Mouse (Mus musculus) hindbrain, postnatal 0 days (tissue): Measurements from ENCODE around the gene Mapk1ip1l. TPM values are rescaled to one million over a fixed set of nuclear protein-coding genes. Genes with fewer than 3 reads are reported as not detected.

Experiments used
- ATAC-seq: fragments of 200-750 bp; cut with Nextera tagmentation; 2 replicates; pipeline ENCODE4 v1.8.0; 2017; ENCODE audit warnings: mild to moderate bottlenecking, moderate TSS enrichment, moderate library complexity
- DNase-seq: peaks from one replicate; pipeline ENCODE4 v3.0.0-alpha.2; 2015; ENCODE audit warnings: low spot score
- H3K27ac ChIP-seq: fragments of 300-500 bp; sonication (generic); 2 replicates; pipeline ENCODE4 v1.5.1; 2014; ENCODE audit warnings: mild to moderate bottlenecking
- H3K27me3 ChIP-seq: fragments of 300-500 bp; sonication (generic); 2 replicates; pipeline ENCODE4 v1.6.1; 2014; ENCODE audit warnings: low read length, mixed read lengths; ENCODE audit not compliant: insufficient read depth
- H3K36me3 ChIP-seq: fragments of 300-500 bp; sonication (generic); 2 replicates; pipeline ENCODE4 v1.6.1; 2014; ENCODE audit warnings: low read length, mixed read lengths; ENCODE audit not compliant: insufficient read depth
- H3K4me1 ChIP-seq: fragments of 300-500 bp; sonication (generic); 2 replicates; pipeline ENCODE4 v1.6.1; 2014; ENCODE audit warnings: antibody characterized with exemption, low read length, mixed read lengths; ENCODE audit not compliant: insufficient read depth
- H3K4me2 ChIP-seq: fragments of 300-500 bp; sonication (generic); 2 replicates; pipeline ENCODE4 v1.6.1; 2014; ENCODE audit warnings: low read depth, mild to moderate bottlenecking, low read length, moderate library complexity, mixed read lengths
- H3K4me3 ChIP-seq: fragments of 300-500 bp; sonication (generic); 2 replicates; pipeline ENCODE4 v1.5.1; 2014; ENCODE audit warnings: low read length
- H3K9ac ChIP-seq: fragments of 300-500 bp; sonication (generic); replicated peaks from 2 replicates; pipeline ENCODE4 v1.6.1; 2014; ENCODE audit warnings: mild to moderate bottlenecking, low read length, moderate library complexity, mixed read lengths
- H3K9me3 ChIP-seq: fragments of 300-500 bp; sonication (generic); 2 replicates; pipeline ENCODE4 v1.6.1; 2016; ENCODE audit warnings: low read length, mixed read lengths
- CTCF ChIP-seq: IDR thresholded peaks from 2 replicates; pipeline ENCODE4 v1.5.1; 2016; ENCODE audit warnings: antibody characterized with exemption, control low read depth, low read depth
- WGBS: fragments of 180-500 bp; shearing (Covaris S2); extraction: QIAGEN DNeasy Blood & Tissue Kit; methylation state at CpG from one replicate; pipeline ENCODE4 v1.1.7; 2014; 5-methylcytosine and 5-hydroxymethylcytosine counted together
- polyA plus RNA-seq: library from polyadenylated mRNA; unstranded; fragments of >200 nt; fragmentation: Nextera tagmentation; extraction: Ambion mirVana; gene quantifications from 2 replicates; pipeline ENCODE4 v1.2.1, GENCODE M21; 2015
- total RNA-seq: library from RNA; depleted of rRNA; stranded (reverse); fragments of >200 nt; gene quantifications from 2 replicates; pipeline ENCODE4 v1.2.3, GENCODE M21; 2014

Gene Mapk1ip1l
- total and polyA plus RNA-seq, 2 experiments from 2014 or later = 33.9 to 50.3 TPM

DNA sequence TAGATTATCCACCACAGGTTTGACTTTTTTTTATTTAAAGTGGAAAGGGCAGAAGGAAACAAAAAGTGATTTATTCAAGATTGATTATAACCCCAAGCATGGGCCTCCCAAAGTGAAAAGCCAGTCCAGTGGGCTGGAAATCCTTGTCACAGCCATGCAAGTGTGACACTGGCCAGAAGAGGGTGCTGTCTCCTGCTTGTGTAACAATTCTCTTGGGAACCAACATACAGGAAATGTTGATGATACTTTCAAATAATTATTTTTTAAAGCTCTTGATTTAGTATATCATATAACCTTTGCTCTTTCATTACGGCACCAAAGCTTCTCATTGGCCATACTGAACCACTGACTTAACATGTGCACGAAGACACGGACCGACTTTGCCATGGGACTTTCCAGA, 36.8 kb downstream of the Mapk1ip1l start:
- Histone ChIP-seq H3K4me2 (no peak overlapping the region), H3K4me3 (no peak overlapping the region), H3K27me3 (no peaks in the 10 kb centered on the region), H3K9ac (no peak overlapping the region), H3K27ac (no peak overlapping the region), H3K4me1 (no peaks in the 10 kb centered on the region), H3K9me3 (no peaks in the 10 kb centered on the region), H3K36me3 (no peaks in the 10 kb centered on the region)
- WGBS = 82% methylated on average over 4 of the region's 4 CpGs
- DNase-seq = peak; percentile 76
- ATAC-seq = no peak
- TF ChIP-seq CTCF = peak; percentile 86

DNA sequence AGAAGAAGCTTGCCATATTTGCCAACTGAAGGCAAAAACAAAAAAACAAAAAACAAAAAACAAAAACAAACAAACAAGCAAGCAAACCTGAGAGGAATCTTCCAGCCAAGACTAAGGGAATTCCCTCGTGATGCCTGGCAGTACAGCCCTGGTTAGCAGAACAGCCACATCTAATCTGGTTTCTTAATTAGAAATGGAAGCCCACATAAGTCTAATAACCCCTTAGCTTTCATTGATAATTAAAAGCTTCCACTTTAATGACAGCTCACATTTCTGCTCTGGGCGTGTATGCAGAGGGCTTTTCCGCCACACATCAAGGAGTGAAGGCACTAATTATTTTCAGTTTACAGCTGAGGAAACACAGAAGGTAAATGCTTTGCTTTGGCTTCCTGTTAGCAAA, 37.2 kb downstream of the Mapk1ip1l start:
- Histone ChIP-seq H3K27me3 (no peaks in the 10 kb centered on the region), H3K9ac (no peak overlapping the region), H3K9me3 (no peaks in the 10 kb centered on the region), H3K36me3 (no peaks in the 10 kb centered on the region), H3K4me1 (no peaks in the 10 kb centered on the region), H3K4me3 (no peak overlapping the region), H3K27ac (no peak overlapping the region), H3K4me2 (no peak overlapping the region)
- DNase-seq = no peak
- TF ChIP-seq CTCF = no peak
- 52% methylated on average over 3 of the region's 3 CpGs for WGBS
- ATAC-seq = 0 out of 2 replicates have a peak, but pooled peaks have one; percentile 27

GRCm38 (mm10) chr14:47340231-47340925, 42.3 kb downstream of the Mapk1ip1l start:
- no peak for TF ChIP-seq CTCF
- Histone ChIP-seq H3K4me2 (no peak overlapping the region), H3K9ac (no peak overlapping the region), H3K36me3 (no peaks in the 10 kb centered on the region), H3K27ac (no peak overlapping the region), H3K4me1 (no peaks in the 10 kb centered on the region), H3K9me3 (no peaks in the 10 kb centered on the region), H3K27me3 (no peaks in the 10 kb centered on the region), H3K4me3 (no peak overlapping the region)
- 79% methylated on average over 10 of the region's 10 CpGs for WGBS
- DNase-seq (no peak), ATAC-seq (no peak)

DNA sequence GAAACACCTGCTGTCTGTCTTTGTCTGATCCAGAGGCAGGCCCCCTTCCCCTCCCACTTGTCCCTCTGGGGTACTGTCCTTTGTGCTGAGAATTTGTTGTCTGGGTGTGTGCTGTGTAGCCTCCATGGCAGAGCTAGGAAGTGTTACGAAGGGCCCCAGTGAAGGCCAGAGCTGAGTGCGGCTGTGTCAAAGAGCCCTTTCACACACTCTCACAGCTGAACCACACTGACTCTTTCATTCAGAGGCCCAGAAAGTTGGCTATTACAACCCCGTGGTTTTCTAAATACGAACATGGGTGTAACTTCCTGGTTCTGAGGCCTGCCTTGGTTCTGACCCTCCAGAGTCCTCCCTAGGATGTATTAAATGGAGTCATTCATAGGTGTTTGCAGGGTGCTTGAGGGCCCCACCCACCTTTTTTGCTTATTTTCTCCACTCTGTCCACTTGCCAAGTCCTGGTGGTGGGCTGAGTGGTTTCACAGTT, 43.8 kb downstream of the Mapk1ip1l start:
- peak; percentile 86; the same call in 1 of the 2 replicates for ATAC-seq

DNA sequence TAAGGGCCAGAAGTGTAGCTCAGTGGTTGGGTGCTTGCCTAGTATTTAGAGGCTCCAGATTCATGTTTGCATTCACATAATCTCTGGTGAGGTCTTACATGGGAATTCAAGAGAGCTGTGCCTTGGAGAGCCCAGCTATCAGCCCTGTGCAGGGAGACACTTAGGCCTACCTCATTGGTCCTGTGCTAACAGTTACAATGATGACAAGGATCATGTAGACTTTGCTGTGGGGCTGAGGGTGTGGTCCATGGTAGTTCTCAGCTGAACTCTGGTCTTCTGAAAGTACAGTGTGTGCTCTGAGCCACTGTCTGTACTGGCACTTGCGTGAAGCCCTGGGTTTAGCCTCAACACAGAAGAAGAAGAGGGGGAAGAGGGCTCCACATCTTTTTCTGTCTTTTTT, 48.6 kb downstream of the Mapk1ip1l start:
- Histone ChIP-seq H3K27ac (no peak overlapping the region), H3K4me2 (no peak overlapping the region), H3K4me1 (no peaks in the 10 kb centered on the region), H3K27me3 (no peaks in the 10 kb centered on the region), H3K9me3 (no peaks in the 10 kb centered on the region), H3K36me3 (no peaks in the 10 kb centered on the region), H3K4me3 (no peak overlapping the region), H3K9ac (no peak overlapping the region)
- 83% methylated on average over 1 of the region's 1 CpGs for WGBS
- DNase-seq (no peak), ATAC-seq (no peak)
- no peak for TF ChIP-seq CTCF

More for the DNA sequence above, 43.8 kb downstream of the Mapk1ip1l start:
- Histone ChIP-seq H3K4me2 (no peak overlapping the region), H3K4me3 (no peak overlapping the region), H3K9ac (no peak overlapping the region), H3K36me3 (no peaks in the 10 kb centered on the region), H3K27me3 (no peaks in the 10 kb centered on the region), H3K27ac (peak overlapping the region; percentile 41; the same call in 1 of the 2 replicates), H3K9me3 (no peaks in the 10 kb centered on the region), H3K4me1 (no peaks in the 10 kb centered on the region)
- 48% methylated on average over 4 of the region's 4 CpGs for WGBS
- TF ChIP-seq CTCF = no peak
- DNase-seq = peak; percentile 24

GRCm38 (mm10) chr14:47350974-47351373, 52.9 kb downstream of the Mapk1ip1l start:
- Histone ChIP-seq H3K9ac (no peak overlapping the region), H3K9me3 (no peaks in the 10 kb centered on the region), H3K27me3 (no peaks in the 10 kb centered on the region), H3K4me1 (no peaks in the 10 kb centered on the region), H3K4me3 (no peak overlapping the region), H3K4me2 (no peak overlapping the region), H3K36me3 (no peaks in the 10 kb centered on the region), H3K27ac (no peak overlapping the region)
- WGBS = 62% methylated on average over 2 of the region's 2 CpGs
- ATAC-seq (no peak), DNase-seq (no peak)
- no peak for TF ChIP-seq CTCF

DNA sequence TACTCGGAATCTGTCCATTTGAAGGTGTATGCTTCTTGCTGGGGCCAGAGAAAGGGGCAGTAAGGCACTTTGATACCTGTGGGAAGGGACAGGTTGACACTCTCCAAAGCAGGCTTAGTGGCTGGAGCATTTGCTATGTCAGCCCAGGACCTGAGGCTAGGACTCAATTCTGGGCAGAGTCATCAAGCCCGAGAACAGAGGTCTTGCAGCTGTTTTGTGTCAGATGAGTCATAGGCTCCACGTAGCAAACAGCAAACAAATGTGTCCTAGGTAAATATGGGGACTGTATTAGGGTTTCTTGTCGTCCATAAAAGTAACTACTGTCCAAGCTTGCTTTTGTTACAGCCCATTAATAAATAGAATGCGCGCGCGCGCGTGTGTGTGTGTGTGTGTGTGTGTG, 54.2 kb downstream of the Mapk1ip1l start:
- no peak overlapping the region for H3K4me2 ChIP-seq
- TF ChIP-seq CTCF = no peak

More for the DNA sequence above, 54.2 kb downstream of the Mapk1ip1l start:
- Histone ChIP-seq H3K9ac (no peak overlapping the region), H3K9me3 (no peaks in the 10 kb centered on the region), H3K36me3 (no peaks in the 10 kb centered on the region), H3K4me1 (no peaks in the 10 kb centered on the region), H3K27me3 (no peaks in the 10 kb centered on the region), H3K27ac (no peak overlapping the region), H3K4me3 (no peak overlapping the region)
- 95% methylated on average over 10 of the region's 10 CpGs for WGBS
- ATAC-seq (no peak), DNase-seq (no peak)
